Mouse (Mus musculus) ES-Bruce4 (cell line): ENCODE measurements around the gene Dpp6. TPM values are rescaled to one million over a fixed set of nuclear protein-coding genes. Genes with fewer than 3 reads are reported as not detected.
A peak's percentile ranks its signal among the peaks of the same experiment; 100 is the strongest.

Experiments
- H3K27ac ChIP-seq: 2 replicates; pipeline ENCODE4 v1.5.1; 2012; ENCODE audit warnings: low read length, inconsistent platforms; ENCODE audit not compliant: insufficient read depth
- H3K27me3 ChIP-seq: 2 replicates; pipeline ENCODE4 v1.6.1; 2012; ENCODE audit warnings: mild to moderate bottlenecking, low read length, inconsistent platforms; ENCODE audit not compliant: control insufficient read depth, poor library complexity, insufficient read depth, severe bottlenecking
- H3K36me3 ChIP-seq: 2 replicates; pipeline ENCODE4 v1.6.1; 2012; ENCODE audit warnings: inconsistent platforms, mild to moderate bottlenecking, low read length, moderate library complexity; ENCODE audit not compliant: control insufficient read depth, poor library complexity, insufficient read depth, severe bottlenecking
- H3K4me1 ChIP-seq: one replicate; pipeline ENCODE4 v1.8.1; 2011; ENCODE audit warnings: low read length; ENCODE audit not compliant: control insufficient read depth, insufficient read depth
- H3K4me3 ChIP-seq: 2 replicates; pipeline ENCODE4 v1.5.1; 2011; ENCODE audit warnings: low read depth, mild to moderate bottlenecking, low read length
- H3K9ac ChIP-seq: 2 replicates; pipeline ENCODE4 v1.6.1; 2012; ENCODE audit warnings: low read depth, mild to moderate bottlenecking, inconsistent platforms; ENCODE audit not compliant: poor library complexity, severe bottlenecking
- H3K9me3 ChIP-seq: replicated peaks from 2 replicates; pipeline ENCODE4 v1.6.1; 2012; ENCODE audit warnings: mild to moderate bottlenecking, low read length, inconsistent platforms; ENCODE audit not compliant: control insufficient read depth, poor library complexity, insufficient read depth, severe bottlenecking
- CTCF ChIP-seq: IDR thresholded peaks from one replicate; pipeline ENCODE4 v1.8.1; 2011; ENCODE audit warnings: low read depth, low read length
- EP300 ChIP-seq: IDR thresholded peaks from 2 replicates; pipeline ENCODE4 v1.6.1; 2011; ENCODE audit warnings: low read depth, low read length; ENCODE audit not compliant: insufficient read depth
- POLR2A ChIP-seq: IDR thresholded peaks from one replicate; pipeline ENCODE4 v1.8.1; 2011; ENCODE audit warnings: low read length; ENCODE audit not compliant: insufficient read depth
- polyA plus RNA-seq: library from polyadenylated mRNA; stranded (reverse); fragments of >200 nt; gene quantifications from 2 replicates; pipeline ENCODE4 v1.2.4, GENCODE M21; 2011; ENCODE audit warnings: low read depth; ENCODE audit not compliant: missing spikeins, insufficient read depth, insufficient read length

Dpp6 gene
- polyA plus RNA-seq, 1 experiment = 4.1 TPM

DNA sequence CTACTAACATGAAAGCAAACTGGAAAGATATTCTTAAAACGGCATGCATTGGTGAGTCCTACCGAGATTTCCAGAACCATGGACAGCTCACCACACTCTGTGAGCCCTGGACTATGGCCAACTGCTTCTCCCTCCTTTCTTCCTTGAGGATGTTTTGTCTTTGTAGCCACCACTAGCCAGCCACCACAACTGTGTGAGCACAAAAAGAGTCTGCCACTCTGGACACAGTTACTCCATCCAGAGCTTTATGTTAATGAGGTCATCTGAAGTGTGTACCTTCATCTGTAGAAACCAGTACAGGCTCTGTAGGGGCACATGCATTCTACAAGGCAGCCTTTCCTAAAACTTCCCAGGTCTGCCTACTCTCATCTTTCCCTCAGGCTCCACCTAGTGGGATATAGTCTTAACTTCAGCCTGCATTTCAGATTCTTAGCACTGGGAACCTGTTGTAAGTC, 727.8 kb downstream of the Dpp6 start:
- Histone ChIP-seq H3K9me3 (no peaks in the 10 kb centered on the region), H3K27ac (no peak overlapping the region), H3K27me3 (no peaks in the 10 kb centered on the region), H3K4me3 (no peak overlapping the region), H3K4me1 (no peaks in the 10 kb centered on the region), H3K36me3 (no peaks in the 10 kb centered on the region), H3K9ac (no peak overlapping the region)
- TF ChIP-seq CTCF (no peak), POLR2A (no peak), EP300 (no peak)

DNA sequence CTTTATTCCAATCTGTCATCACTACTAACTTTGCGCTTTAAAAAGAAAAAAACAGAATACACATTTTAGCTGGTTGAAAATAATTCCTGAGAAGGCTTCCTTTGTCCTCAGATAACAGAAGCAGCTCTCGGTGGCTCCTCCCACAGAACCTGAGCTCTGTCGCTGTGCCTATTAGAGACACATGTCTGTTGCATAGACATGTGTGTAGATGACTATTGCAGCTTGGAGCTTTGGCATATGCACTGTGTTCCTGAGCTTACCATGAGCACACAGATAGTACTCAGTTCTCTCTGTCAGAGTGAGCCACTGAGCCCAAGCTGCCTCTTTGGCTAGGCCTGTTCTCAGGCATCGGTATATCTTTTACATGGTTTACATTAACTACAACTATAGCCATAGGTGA, 732.3 kb downstream of the Dpp6 start:
- no peaks in the 10 kb centered on the region for H3K9me3 ChIP-seq
- H3K4me1 ChIP-seq = no peaks in the 10 kb centered on the region
- H3K36me3 ChIP-seq = no peaks in the 10 kb centered on the region
- H3K27me3 ChIP-seq = no peaks in the 10 kb centered on the region
- TF ChIP-seq CTCF = no peak
- TF ChIP-seq EP300 = no peak
- TF ChIP-seq POLR2A = no peak
- H3K27ac ChIP-seq = no peak overlapping the region
- H3K9ac ChIP-seq = no peak overlapping the region
- no peak overlapping the region for H3K4me3 ChIP-seq

DNA sequence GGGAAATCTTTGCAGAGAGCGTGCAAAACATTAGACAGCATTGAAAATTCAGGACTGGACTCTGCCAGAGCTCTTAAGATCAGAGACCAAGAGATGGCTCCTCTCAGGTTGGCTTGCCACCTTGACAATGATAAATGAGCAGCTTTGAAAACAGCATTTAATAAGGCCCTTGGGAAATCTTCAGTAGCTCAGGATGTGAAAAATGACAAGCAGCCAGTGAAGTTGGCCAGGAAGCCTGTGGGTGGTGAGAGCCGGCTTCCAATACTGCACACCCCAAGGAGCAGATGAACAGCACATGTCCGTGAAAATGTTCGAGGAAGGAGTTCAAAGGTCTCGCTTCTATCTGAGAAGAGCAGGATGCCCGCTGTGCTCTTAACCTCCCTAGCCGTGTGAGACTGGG, 748.7 kb downstream of the Dpp6 start:
- TF ChIP-seq EP300 = no peak
- TF ChIP-seq POLR2A = no peak
- TF ChIP-seq CTCF = no peak
- no peaks in the 10 kb centered on the region for H3K27me3 ChIP-seq
- no peak overlapping the region for H3K27ac ChIP-seq
- H3K9me3 ChIP-seq = no peaks in the 10 kb centered on the region
- no peaks in the 10 kb centered on the region for H3K4me1 ChIP-seq
- H3K9ac ChIP-seq = no peak overlapping the region
- H3K36me3 ChIP-seq = no peaks in the 10 kb centered on the region
- H3K4me3 ChIP-seq = no peak overlapping the region

DNA sequence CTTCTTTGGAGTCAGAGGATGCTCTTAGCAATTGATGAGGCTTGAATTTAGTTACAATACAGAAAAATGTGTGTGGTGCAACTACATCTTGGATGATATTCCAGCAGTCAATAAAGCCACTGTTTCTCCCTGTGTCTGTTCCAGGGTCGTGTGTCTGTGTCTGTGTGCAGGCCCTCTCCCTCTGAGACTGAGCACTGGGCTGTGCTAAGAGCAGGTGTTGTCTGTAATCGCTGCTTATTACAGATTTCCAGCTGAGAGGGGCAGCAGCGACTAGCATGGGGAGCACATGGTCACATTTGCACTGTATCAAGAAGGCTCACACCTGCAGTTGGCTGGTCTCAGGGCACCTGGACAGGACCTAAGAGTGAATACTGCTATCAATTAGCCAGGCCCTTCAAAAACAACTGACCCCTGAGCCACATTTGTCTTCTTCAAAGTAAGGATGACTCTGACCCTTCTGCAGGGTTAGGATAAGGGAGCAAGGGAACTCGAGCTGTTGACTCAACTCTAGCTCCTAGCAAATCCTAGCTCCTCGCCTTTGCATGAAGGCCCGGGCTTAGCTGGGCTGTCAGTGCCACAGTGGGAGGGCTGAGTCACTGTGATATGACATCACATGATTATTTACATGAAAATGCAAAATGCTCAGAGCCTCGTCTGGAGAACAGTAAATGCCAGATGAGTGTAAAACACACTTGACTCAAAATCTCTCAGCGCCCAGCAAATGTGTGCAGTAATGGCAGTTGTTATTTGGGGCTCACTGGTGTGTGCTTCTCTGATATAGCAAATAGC, 771.2 kb downstream of the Dpp6 start:
- no peaks in the 10 kb centered on the region for H3K9me3 ChIP-seq
- no peaks in the 10 kb centered on the region for H3K4me1 ChIP-seq
- H3K36me3 ChIP-seq = no peaks in the 10 kb centered on the region
- no peak for TF ChIP-seq CTCF
- H3K4me3 ChIP-seq = no peak overlapping the region
- H3K9ac ChIP-seq = no peak overlapping the region
- H3K27ac ChIP-seq = no peak overlapping the region
- H3K27me3 ChIP-seq = no peaks in the 10 kb centered on the region

- Histone ChIP-seq H3K27me3 (no peaks in the 10 kb centered on the region), H3K4me1 (no peaks in the 10 kb centered on the region), H3K27ac (no peak overlapping the region), H3K9me3 (no peaks in the 10 kb centered on the region), H3K4me3 (no peak overlapping the region), H3K36me3 (no peaks in the 10 kb centered on the region), H3K9ac (no peak overlapping the region)
- no peak for TF ChIP-seq POLR2A
- no peak for TF ChIP-seq CTCF
- TF ChIP-seq EP300 = no peak
Observed at GRCm38 (mm10) chr5:27604132-27604531, 787.1 kb downstream of the Dpp6 start.

DNA sequence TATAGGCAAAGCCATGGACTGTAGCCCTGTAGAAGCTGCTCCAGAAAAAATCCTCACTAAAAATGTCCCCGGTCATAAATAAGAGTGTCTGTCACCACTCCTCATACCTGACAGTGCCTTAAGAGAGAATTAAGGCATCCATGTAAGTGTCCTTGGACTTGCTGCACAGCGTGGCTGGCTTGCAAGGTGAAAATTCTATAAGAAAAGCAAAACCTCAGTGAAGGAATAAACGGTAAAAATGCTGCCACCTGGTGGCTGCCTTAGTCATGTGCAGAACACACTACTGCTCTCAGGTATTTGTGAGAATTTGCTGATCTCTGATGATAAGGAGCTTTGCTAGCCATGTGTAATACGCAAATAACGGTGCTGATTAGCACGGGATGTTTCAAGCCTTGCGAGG, 798.8 kb downstream of the Dpp6 start:
- no peak overlapping the region for H3K27ac ChIP-seq
- peak; percentile 31 for TF ChIP-seq CTCF
- TF ChIP-seq EP300 = no peak
- H3K36me3 ChIP-seq = no peaks in the 10 kb centered on the region
- H3K4me1 ChIP-seq = no peaks in the 10 kb centered on the region
- H3K27me3 ChIP-seq = no peaks in the 10 kb centered on the region
- no peak overlapping the region for H3K9ac ChIP-seq
- H3K9me3 ChIP-seq = no peaks in the 10 kb centered on the region
- H3K4me3 ChIP-seq = no peak overlapping the region
